Mouse (Mus musculus) thymus, postnatal 25 days (tissue): ENCODE measurements at regions not wholly inside any gene's neighbourhood (a gene's known extent, or its start where the extent isn't known, plus 50 kb on each side); places are given as distances from the start of the nearest gene placed in this dataset.

Experiments
- DNase-seq: peaks from one replicate; pipeline ENCODE4 v3.0.0; 2022

DNA sequence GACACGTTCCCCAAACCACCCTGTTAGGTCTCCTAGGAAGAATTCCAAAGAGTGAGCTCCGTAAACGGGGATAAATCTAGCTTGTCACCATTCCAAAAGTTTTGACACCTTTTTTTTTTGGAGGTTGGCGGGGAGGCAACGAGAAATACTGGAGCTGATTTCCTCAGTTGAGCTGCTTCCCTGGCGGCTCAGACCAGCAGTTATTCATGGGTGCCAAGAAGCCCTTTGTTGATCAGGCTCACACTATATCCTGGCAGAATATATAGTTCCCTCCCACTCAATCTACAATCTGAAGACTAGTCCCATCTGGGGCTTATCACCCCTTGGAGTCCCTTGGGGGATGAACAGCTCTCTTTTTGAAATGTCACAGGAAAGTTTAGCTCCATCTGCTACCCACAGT lies 77.5 kb upstream of the Tiam2 start:
- DNase-seq, result no peak

DNA sequence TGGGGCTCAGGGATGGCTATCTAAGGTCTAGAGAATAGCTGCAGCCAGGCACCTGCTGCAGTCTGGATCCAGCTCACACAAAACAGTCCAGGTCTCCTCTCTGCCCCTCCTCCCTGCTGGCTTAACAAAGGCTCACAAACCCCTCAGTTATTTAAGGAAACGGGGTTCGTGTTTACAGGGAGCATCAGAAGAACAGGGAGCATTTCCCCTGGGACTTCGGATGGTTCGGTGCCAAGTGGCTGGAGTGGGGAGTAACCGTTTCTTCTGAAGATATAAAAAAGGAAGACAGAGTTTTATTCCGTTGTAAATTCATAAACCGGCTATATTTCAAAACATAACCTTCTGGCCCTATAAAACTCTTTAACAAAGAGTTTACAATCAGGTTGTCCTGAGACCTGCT lies 77.1 kb upstream of the Tiam2 start:
- no peak for DNase-seq

DNA sequence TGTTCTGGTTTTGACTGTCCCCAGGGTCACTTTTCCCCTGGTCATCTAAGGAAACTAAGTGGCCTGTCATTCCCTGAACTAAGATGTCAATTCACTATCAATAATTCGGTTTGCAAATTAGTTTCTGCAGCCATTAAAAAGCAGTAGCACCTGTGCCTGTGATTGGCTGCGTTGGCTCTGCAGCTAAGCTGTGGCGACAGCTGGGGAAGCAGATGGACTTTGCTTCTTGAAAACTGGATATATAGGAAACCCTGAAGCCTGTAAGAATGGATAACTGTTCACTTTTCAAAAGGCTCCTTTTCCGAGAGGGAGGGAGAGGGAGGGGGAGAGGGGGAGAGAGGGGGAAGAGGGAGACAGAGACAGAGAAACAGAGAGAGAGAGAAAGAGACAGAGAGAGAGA lies 75.2 kb upstream of the Tiam2 start:
- no peak for DNase-seq

DNA sequence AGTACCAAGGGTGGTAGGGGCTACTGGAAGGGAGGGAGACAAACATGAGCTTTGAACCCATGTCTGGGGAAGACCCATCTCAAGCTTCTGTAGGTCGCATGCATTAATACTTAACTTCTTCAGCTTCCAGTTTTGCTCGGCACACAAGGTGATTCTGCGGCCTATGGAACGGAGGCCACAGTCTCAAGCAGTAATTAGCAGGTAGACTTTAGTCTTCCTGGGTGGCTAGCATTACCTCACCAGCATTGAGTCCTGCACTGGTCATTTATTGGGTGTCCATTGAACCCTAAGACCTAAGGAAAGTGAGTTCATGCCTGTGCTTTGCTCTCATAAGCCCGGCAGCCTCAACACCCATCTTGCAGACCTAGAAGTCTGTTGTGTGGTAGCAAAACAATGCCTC lies 74.4 kb upstream of the Tiam2 start:
- no peak for DNase-seq

DNA sequence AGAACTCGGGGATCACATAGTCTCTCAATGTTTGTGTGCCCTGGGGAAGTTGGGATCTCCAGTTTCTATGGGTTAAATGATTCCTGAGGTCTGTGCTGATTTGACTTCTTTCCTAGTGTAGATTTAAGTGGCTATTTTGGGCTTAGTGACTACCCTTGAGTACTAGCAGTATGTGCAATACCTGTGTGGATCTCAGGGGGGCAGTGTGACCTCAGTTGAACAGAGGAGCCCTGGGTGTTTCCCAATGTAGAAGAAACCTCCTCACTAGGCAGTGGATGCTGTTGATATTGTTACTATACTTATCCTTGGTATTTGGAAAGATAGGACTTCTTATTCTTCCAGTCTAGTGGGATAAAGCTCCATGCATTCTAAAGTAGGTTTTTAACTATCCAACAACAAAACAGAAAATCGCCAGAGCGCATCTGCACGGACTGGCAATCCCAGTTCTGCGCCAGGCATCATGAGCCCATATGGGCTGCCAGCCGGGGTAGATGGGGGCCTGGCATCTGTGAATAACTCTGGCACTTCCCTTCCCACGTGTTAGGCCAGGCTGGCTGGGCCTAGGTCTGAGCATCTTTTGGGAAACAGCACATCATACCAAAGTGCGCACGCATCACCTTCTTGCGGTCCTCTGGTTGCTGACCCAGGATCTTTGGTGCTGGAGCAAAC lies 72.7 kb upstream of the Tiam2 start:
- DNase-seq, result peak; percentile 39

DNA sequence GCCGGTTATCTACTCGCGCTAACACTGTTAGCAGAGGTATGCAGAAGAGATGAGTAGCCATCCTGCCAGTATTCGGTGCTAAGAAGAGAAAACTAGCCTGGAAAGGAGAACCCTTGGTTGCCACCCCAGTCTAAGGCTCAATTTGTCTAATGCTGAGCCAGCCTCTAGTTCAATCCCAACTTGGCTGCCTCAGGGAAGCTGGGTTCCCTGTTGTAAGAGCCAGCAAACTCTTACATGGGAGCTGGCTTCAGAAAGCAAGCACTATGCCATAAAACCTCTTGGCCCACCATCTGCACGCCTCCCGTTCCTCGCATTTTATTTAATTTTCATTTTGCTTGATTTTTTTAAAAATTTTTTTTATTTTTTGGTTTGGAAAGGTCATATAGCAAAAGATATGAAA lies 69.6 kb upstream of the Tiam2 start:
- DNase-seq, result no peak

- no peak for DNase-seq
Measured at GRCm38 (mm10) chr17:3258811-3259510, 67.4 kb upstream of the Tiam2 start.

DNA sequence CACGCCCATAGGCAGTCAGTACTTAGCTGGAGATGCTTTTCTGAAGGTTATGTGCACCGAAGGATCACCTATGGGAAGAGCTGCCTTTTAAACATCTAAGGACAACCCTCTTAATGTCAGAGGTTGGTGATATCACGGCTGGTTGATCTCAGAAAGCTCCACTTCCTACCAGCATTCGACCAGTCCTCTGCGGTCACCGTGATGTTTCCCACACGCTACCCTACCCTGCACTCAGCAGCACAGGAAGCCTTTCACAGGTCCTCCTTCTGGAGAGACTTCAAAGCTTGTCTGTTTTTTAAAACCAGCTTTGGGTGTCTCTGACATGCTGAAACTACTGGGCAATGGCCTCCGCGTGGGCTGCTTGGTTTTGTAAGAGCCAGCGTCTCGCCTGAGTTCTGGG lies 65.6 kb upstream of the Tiam2 start:
- no peak for DNase-seq

GRCm38 (mm10) chr17:3273108-3274091 lies 53.0 kb upstream of the Tiam2 start:
- DNase-seq, result peak; percentile 64

DNA sequence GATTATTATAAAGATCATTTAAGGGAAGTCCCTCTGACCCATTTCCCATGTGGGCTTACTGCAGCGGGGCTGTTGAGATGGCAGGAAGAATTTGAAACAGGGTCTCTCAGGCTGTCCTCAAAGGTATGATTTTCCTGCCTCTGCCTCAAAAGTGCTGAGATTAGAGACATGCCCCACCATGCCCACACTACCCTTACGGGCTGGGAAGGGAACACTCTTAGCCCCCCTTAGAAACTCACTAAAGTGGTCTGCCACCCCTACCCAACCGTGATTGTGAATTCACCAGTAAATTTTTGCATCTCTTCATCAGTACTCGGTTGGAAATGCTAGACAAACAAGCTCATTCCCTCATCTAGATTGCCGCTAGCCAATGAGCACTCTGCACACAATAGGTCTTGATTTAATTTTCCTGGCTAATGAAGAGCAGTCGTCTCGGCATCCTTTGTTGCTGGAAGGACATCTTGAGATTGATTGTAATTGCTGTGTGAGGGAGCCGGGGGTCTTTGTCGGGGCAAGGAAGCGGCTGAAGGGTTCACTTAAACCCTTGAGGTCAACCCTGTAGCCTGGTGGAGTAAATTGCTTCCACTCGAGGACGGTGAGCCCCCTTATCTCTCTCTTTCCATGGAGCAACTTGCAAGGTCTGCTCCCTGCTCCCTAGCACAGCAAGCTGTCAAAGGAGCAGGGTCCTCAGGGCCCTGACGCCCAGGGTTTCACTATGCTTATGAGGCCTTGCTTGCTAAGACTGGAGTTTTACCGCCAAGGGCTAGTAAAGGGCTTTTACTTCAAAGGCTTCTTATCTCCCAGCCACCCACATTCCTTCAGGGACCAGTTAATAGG lies 51.7 kb upstream of the Tiam2 start:
- DNase-seq, result no peak
